Mouse (Mus musculus) olfactory bulb, adult 2 months (tissue): Measurements from ENCODE around the gene H2-Oa. TPM values are rescaled to one million over a fixed set of nuclear protein-coding genes. Genes with fewer than 3 reads are reported as not detected.

ENCODE experiments used
- H3K27ac ChIP-seq: fragments of 200-500 bp; 2 replicates; pipeline ENCODE4 v1.5.1; 2012; ENCODE audit warnings: low read depth, low read length; ENCODE audit not compliant: insufficient read depth
- H3K4me1 ChIP-seq: fragments of 200-500 bp; 2 replicates; pipeline ENCODE4 v1.6.1; 2012; ENCODE audit warnings: low read length; ENCODE audit not compliant: control insufficient read depth, insufficient read depth
- H3K4me3 ChIP-seq: fragments of 200-500 bp; 2 replicates; pipeline ENCODE4 v1.5.1; 2012; ENCODE audit warnings: mild to moderate bottlenecking, low read depth, low read length, moderate library complexity; ENCODE audit not compliant: insufficient read depth
- CTCF ChIP-seq: fragments of 200-500 bp; IDR thresholded peaks from 2 replicates; pipeline ENCODE4 v1.5.1; 2012; ENCODE audit warnings: low read depth, mild to moderate bottlenecking, low read length, moderate library complexity; ENCODE audit not compliant: insufficient read depth
- POLR2A ChIP-seq: fragments of 200-500 bp; IDR thresholded peaks from 2 replicates; pipeline ENCODE4 v1.6.1; 2012; ENCODE audit warnings: mild to moderate bottlenecking, low read depth, low read length, moderate library complexity; ENCODE audit not compliant: insufficient read depth
- WGBS: fragments of 180-500 bp; shearing (Covaris S2); methylation state at CpG from one replicate; pipeline ENCODE4 v1.1.7; 2018; 5-methylcytosine and 5-hydroxymethylcytosine counted together
- polyA plus RNA-seq: library from polyadenylated mRNA; stranded (reverse); fragments of >200 nt; gene quantifications from 2 replicates; pipeline ENCODE4 v1.2.4, GENCODE M21; 2012; ENCODE audit warnings: low replicate concordance; ENCODE audit not compliant: missing spikeins, insufficient read depth, insufficient read length

The H2-Oa gene
- polyA plus RNA-seq = not detected in 2 replicates

DNA sequence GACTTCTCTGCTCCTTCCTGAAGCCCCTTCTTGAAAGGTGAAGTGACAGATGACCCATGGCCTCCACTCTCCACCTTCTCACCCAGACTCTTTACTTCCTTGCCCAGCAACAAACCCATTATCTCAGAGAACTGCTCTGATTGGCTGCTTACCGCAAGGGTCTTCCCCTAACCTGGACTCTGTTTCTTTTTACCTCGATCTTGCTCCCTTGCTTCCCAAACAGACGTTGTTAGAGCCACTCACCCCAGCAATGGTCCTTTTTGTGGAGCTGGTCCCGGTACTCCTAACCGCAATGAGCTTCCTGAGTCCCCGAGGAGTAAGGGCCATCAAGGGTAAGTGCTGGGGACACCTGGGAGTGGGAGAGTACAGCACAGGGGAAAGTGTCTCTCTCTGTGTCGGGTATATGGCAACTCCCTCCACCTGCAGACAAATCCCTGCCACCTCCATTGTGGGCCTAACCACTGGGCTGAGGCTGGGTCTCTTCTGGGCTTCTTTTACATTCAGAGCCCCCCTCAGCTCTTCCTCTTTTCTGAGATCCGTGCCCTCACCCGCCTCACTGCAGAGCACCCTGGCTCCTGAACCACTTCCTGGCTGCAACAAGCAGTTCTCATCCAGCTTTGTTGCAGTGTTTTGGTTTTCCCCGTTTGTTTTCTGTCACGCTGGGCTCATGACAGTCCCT lies at the start of gene H2-Oa:
TSS of gene H2-Oa (plus strand) at position 144 of the 679 bp plus-strand sequence.
- Histone ChIP-seq H3K4me1 (no peaks in the 10 kb centered on the region), H3K4me3 (no peak within 1 kb of the TSS), H3K27ac (no peak within 1 kb of the TSS)
- WGBS = 56% methylated on average over 11 of the region's 11 CpGs
- TF ChIP-seq CTCF (no peak), POLR2A (no peak)

DNA sequence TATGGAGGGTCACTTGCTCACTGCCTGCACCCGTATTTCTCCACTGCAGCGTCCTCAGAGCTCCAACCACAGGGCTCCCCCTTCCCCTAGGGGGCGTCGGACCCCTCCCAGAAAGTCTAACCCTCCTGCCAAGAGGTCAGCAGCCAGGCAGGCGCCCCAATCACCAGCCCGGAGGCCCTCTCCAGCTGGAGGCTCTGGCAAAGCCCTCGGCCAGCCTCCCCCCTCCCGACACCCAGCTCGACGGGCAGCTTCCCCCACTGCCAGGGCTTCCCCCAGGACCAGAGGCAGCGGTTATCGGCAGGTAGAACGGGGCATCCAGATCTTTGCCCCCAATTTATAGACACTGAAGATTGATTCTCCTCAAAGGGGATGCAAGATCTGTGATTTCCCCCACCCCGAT lies 46.2 kb upstream of the H2-Oa start:
- TF ChIP-seq CTCF (no peak), POLR2A (no peak)
- no peak overlapping the region for H3K4me3 ChIP-seq
- WGBS = 80% methylated on average over 14 of the region's 14 CpGs
- H3K4me1 ChIP-seq = peaks cover 8% of the 10 kb centered on the region
- H3K27ac ChIP-seq = no peak overlapping the region

DNA sequence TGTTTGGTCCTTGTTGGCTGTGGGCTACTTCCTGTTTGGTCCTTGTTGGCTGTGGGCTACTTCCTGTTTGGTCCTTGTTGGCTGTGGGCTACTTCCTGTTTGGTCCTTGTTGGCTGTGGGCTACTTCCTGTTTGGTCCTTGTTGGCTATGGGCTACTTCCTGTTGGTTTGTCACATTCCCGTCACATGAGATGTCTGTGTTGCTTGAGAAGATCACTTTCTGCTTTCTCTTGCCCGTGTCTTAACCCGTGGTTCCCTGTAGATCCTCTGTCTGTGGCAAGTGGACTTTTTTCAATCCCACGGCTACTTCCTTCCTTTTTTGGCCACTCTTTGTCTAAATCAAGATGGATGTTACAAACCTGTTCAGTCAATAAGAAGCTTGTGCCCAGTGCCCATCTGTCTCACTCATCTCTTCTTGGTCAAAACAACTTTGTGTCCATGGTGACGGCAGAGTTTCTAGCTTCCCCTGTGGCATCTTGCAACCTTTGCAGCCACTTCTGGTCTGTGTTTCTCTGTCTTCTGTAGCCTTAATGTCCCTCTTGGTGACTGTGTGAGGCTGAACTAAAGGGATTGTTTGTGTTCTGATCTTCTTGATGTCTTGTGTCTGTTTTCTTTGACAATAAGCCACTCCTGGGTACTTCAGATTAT lies 44.6 kb upstream of the H2-Oa start:
- Histone ChIP-seq H3K4me1 (no peaks in the 10 kb centered on the region), H3K4me3 (no peak overlapping the region), H3K27ac (no peak overlapping the region)
- no peak for TF ChIP-seq CTCF
- no peak for TF ChIP-seq POLR2A
- WGBS = 96% methylated on average over 5 of the region's 5 CpGs

DNA sequence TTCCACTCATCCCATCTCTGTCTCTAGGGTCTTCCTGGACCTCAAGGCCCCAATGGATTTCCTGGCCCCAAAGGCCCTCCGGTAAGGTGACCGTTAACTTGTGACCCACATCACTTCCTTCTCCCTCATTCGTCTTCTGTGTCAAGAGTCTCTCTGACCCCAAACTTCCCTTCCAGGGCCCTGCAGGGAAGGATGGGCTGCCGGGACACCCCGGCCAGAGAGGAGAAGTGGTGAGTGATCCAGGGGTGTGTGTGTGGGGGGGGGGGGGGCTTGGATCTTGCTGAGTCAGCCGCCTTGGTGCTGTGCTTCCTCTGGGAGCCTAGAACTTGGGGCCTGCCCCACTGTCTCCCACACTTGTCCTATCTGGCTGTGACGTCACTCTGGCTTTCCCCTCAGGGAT lies 34.9 kb upstream of the H2-Oa start:
- Histone ChIP-seq H3K4me1 (no peaks in the 10 kb centered on the region), H3K4me3 (no peak overlapping the region), H3K27ac (no peak overlapping the region)
- 91% methylated on average over 7 of the region's 7 CpGs for WGBS
- no peak for TF ChIP-seq POLR2A
- no peak for TF ChIP-seq CTCF

DNA sequence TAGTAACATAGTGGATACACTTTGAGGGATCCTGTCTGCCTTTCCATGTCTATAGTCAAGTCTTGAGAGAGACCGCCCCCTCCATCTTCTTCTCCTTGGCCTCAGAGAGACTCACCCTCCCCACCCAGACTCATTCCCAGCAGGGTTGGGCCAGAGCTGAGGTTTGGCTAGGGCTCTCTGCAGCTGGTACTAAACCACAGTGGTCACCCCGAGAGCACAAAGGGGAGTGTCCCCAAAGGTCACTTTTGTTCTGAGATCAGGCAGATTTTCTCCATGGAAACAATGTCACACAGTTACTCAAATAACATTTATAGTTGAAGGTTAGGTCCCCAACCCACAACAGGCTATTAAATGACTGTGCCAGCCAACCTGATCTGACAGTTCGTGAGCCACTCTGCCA lies 23.3 kb upstream of the H2-Oa start:
- 52% methylated on average over 3 of the region's 3 CpGs for WGBS
- no peak for TF ChIP-seq POLR2A
- TF ChIP-seq CTCF = no peak
- no peak overlapping the region for H3K4me3 ChIP-seq
- no peak overlapping the region for H3K27ac ChIP-seq
- peaks cover 3% of the 10 kb centered on the region for H3K4me1 ChIP-seq

DNA sequence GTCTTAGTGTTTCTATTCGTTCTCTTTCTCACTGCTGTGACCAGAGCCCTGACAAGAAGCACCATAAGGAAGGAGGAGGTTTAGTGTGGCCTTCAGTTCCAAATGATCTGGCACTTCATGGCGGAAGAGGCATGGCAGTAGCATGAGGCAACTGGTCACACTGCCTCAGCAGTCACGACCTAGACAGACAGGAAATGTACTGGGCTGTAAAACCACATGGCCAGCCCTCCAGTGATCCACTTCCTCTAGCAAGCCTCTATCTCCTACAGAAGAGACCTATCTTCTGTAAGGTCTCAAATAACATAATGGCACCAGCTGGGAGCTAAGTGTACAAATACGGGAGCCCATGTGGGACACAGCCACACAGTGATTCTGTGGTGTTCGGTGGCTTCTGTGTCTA lies 20.0 kb upstream of the H2-Oa start:
- Histone ChIP-seq H3K27ac (no peak overlapping the region), H3K4me3 (no peak overlapping the region), H3K4me1 (peaks cover 3% of the 10 kb centered on the region)
- WGBS = 76% methylated on average over 5 of the region's 5 CpGs
- TF ChIP-seq CTCF = no peak
- TF ChIP-seq POLR2A = no peak

DNA sequence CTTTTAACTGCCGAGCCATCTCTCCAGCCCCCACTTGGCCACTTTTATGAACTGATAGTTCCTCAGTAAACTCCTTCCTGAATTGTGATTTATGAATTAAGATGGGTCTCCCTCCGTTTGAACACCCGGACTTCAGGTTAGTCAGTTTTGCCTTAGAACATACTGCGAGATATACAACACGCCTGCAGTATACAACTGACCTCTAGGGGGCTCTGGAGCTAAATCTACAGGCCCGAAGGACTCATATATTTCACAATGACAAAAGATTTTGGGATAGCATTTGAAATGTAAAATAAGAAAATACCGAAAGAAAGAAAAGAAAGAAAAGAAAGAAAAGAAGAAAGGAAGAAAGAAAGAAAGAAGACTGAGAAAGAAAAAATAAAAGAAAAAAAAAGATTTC lies 16.9 kb upstream of the H2-Oa start:
- 38% methylated on average over 7 of the region's 7 CpGs for WGBS
- H3K4me1 ChIP-seq = no peaks in the 10 kb centered on the region
- no peak overlapping the region for H3K27ac ChIP-seq
- TF ChIP-seq CTCF = no peak
- TF ChIP-seq POLR2A = no peak
- H3K4me3 ChIP-seq = no peak overlapping the region

DNA sequence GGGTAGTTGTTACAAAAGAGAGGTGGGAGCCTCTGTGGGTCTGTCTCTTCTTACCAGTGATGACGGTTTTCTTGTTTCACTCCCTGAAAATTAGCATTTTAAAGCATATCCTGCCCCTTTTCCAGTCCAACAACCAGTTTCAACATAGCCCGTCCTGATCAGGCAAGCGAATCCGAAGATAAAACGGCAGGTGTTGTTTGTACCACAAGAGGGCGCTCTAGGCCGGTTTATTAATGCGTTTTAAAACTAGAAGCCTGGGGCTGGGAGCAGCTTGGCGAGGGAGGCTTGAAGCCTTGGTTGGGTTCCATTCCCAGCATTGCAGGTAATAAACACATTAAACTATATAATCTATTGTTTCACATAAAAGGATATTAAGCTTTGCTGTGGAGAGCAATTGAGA lies 14.6 kb upstream of the H2-Oa start:
- WGBS = under 1% methylated on average over 9 of the region's 9 CpGs
- no peak overlapping the region for H3K27ac ChIP-seq
- H3K4me3 ChIP-seq = no peak overlapping the region
- H3K4me1 ChIP-seq = no peaks in the 10 kb centered on the region
- TF ChIP-seq POLR2A (no peak), CTCF (no peak)

DNA sequence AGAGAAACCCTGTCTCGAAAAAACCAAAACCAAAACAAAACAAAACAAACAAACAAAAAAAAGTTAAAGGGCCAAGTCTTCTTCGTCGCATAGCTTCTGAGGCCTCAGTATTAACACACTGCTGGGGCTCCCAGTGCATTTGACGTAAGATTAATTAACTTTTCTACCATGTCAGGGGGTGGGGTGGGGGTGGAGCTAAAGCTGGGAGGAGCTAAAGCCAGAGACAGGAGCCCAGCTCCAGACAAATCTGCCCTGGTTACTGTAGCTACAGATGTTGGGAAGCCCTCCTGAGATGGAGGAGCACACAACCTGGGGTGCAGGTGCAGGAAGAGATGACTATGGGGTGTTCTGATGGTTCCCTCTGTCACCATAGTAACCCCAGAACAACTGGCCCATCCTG lies 14.0 kb upstream of the H2-Oa start:
- H3K4me1 ChIP-seq = no peaks in the 10 kb centered on the region
- TF ChIP-seq POLR2A (no peak), CTCF (no peak)
- no peak overlapping the region for H3K4me3 ChIP-seq
- H3K27ac ChIP-seq = no peak overlapping the region
- 45% methylated on average over 4 of the region's 4 CpGs for WGBS
